Comparison of ENCODE assay signal across 18 mouse cellular contexts in the genomic region with DNA sequence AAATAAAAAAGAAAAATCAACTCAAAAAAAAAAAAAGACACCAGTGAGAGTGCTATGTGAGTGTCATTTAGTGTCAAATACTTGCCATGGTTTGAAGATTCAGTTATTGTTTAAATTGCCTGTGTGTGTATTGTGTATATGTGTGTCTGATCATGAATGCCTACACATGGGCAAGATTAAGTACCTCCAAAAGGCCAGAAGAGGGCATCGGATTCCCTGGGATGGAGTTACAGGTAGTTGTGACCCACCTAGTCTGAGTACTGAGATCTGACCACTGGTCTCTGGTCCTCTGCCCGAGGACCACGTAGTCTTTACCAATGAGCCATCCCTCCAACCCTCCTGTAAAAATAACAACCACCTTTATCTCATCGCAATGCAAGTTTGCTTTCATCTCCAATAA. TPM values are rescaled to one million over a fixed set of nuclear protein-coding genes. Genes with fewer than 3 reads are reported as not detected.
A peak's percentile ranks its signal among the peaks of the same experiment; 100 is the strongest.
DNase-seq lines count a peak whose midpoint lies in the region; ATAC-seq and TF ChIP-seq lines count a peak whose summit lies in the region.
"Had no signal": no experiment of that assay in that cellular context is flagged by ENCODE, and none has a peak within 500 bp of the region (broad histone marks: within the 10 kb centered on the region; RNA-seq: fewer than 3 reads in every experiment).

No protein-coding gene starts in this region.

- H3K4me3 ChIP-seq in intestine, postnatal 0 days (ENCODE audit: low read depth, low read length): no peak overlapping the region
- H3K4me3 ChIP-seq in intestine, embryonic 15.5 days (replicated peaks): no peak overlapping the region
- H3K4me3 ChIP-seq in lung, adult 2 months (replicated peaks; ENCODE audit: extremely low read depth, low read depth, low read length): no peak overlapping the region
- H3K4me3 ChIP-seq in ES-Bruce4 (ENCODE audit: low read depth, low read length): no peak overlapping the region
- no peak overlapping the region for H3K4me3 ChIP-seq in stomach, postnatal 0 days (ENCODE audit: low read depth, low read length)
- H3K4me3 ChIP-seq: forebrain, embryonic 12.5 days; limb, embryonic 10.5 days; midbrain, embryonic 15.5 days had no signal

- 93% methylated on average over 4 of the region's 4 CpGs for WGBS in intestine, postnatal 0 days
- WGBS in intestine, embryonic 15.5 days: 92% methylated on average over 4 of the region's 4 CpGs
- WGBS in lung, adult 2 months: 96% methylated on average over 4 of the region's 4 CpGs
- 94% methylated on average over 4 of the region's 4 CpGs for WGBS in stomach, postnatal 0 days

- TF ChIP-seq EP300 in ES-Bruce4 (IDR thresholded peaks at IDR 0.05; ENCODE audit: insufficient read depth, low read depth, low read length): no peak
- TF ChIP-seq EP300 in stomach, postnatal 0 days (optimal IDR thresholded peaks at IDR 0.05): no peak

- H3K9me3 ChIP-seq in intestine, postnatal 0 days (ENCODE audit: control insufficient read depth): no peaks in the 10 kb centered on the region
- H3K9me3 ChIP-seq in intestine, embryonic 15.5 days: no peaks in the 10 kb centered on the region
- H3K9me3 ChIP-seq in ES-Bruce4 (replicated peaks; ENCODE audit: control insufficient read depth, insufficient read depth, low read length, poor library complexity, severe bottlenecking): no peaks in the 10 kb centered on the region
- no peaks in the 10 kb centered on the region for H3K9me3 ChIP-seq in stomach, postnatal 0 days (ENCODE audit: control insufficient read depth, low read length)
- H3K9me3 ChIP-seq: forebrain, embryonic 12.5 days; limb, embryonic 10.5 days; midbrain, embryonic 15.5 days had no signal

- TF ChIP-seq POLR2A in lung, adult 2 months (IDR thresholded peaks at IDR 0.05; ENCODE audit: borderline replicate concordance, extremely low read depth, low read depth, low read length): no peak
- no peak for TF ChIP-seq POLR2A in ES-Bruce4 (IDR thresholded peaks at IDR 0.05; ENCODE audit: insufficient read depth, low read length)

- no peaks in the 10 kb centered on the region for H3K36me3 ChIP-seq in intestine, postnatal 0 days (ENCODE audit: control insufficient read depth, insufficient read depth)
- H3K36me3 ChIP-seq in intestine, embryonic 15.5 days: no peaks in the 10 kb centered on the region
- H3K36me3 ChIP-seq in ES-Bruce4 (ENCODE audit: control insufficient read depth, insufficient read depth, low read length, poor library complexity, severe bottlenecking): no peaks in the 10 kb centered on the region
- no peaks in the 10 kb centered on the region for H3K36me3 ChIP-seq in stomach, postnatal 0 days (ENCODE audit: control insufficient read depth, insufficient read depth, low read length)
- H3K36me3 ChIP-seq: forebrain, embryonic 12.5 days; limb, embryonic 10.5 days; midbrain, embryonic 15.5 days had no signal

- no peaks in the 10 kb centered on the region for H3K27me3 ChIP-seq in intestine, postnatal 0 days (replicated peaks; ENCODE audit: control insufficient read depth, insufficient read depth, low read length)
- no peaks in the 10 kb centered on the region for H3K27me3 ChIP-seq in intestine, embryonic 15.5 days (replicated peaks)
- H3K27me3 ChIP-seq in ES-Bruce4 (ENCODE audit: control insufficient read depth, insufficient read depth, low read length, poor library complexity, severe bottlenecking): no peaks in the 10 kb centered on the region
- no peaks in the 10 kb centered on the region for H3K27me3 ChIP-seq in stomach, postnatal 0 days (ENCODE audit: control insufficient read depth, insufficient read depth, low read length)
- H3K27me3 ChIP-seq: forebrain, embryonic 12.5 days; midbrain, embryonic 15.5 days had no signal

- TF ChIP-seq CTCF in intestine, postnatal 0 days (IDR thresholded peaks at IDR 0.05; ENCODE audit: low read depth): peak; percentile 36; the same call in 1 of the 2 replicates
- 0 out of 2 replicates have a peak, but pooled peaks have one; percentile 7 for TF ChIP-seq CTCF in lung, adult 2 months (IDR thresholded peaks at IDR 0.05; ENCODE audit: insufficient read depth, low read length)
- peak; percentile 22 for TF ChIP-seq CTCF in ES-Bruce4 (IDR thresholded peaks at IDR 0.05; ENCODE audit: low read depth, low read length)
- peak; percentile 42 for TF ChIP-seq CTCF in stomach, postnatal 0 days (IDR thresholded peaks at IDR 0.05; ENCODE audit: low read depth)

- no peak for ATAC-seq in intestine, postnatal 0 days
- ATAC-seq in intestine, embryonic 15.5 days: no peak
- ATAC-seq in stomach, postnatal 0 days (ENCODE audit: low FRiP score, low TSS enrichment): no peak
- ATAC-seq: hindbrain, embryonic 16.5 days; midbrain, embryonic 15.5 days had no signal

- H3K9ac ChIP-seq in intestine, postnatal 0 days (ENCODE audit: low read depth, low read length): no peak overlapping the region
- no peak overlapping the region for H3K9ac ChIP-seq in intestine, embryonic 15.5 days
- H3K9ac ChIP-seq in ES-Bruce4 (ENCODE audit: low read depth, poor library complexity, severe bottlenecking): no peak overlapping the region
- H3K9ac ChIP-seq in stomach, postnatal 0 days (ENCODE audit: low read length): no peak overlapping the region
- H3K9ac ChIP-seq: forebrain, embryonic 12.5 days; midbrain, embryonic 15.5 days had no signal

- DNase-seq in lung, adult 2 months: no peak
- DNase-seq in lung, postnatal 14 days: no peak
- no peak for DNase-seq in stomach, postnatal 0 days (ENCODE audit: low spot score)
- DNase-seq in heart, postnatal 4 days: no peak
- DNase-seq: adrenal gland, postnatal 10 days; cerebellum, adult 11-12 months; cerebellum, postnatal 25 days; kidney, adult 8-10 months; layer of hippocampus, postnatal 36 days; thymus, adult 18-20 months had no signal

- no peaks in the 10 kb centered on the region for H3K4me1 ChIP-seq in intestine, postnatal 0 days (replicated peaks; ENCODE audit: control insufficient read depth, insufficient read depth, low read length)
- 0 out of 2 replicates have a peak, but pooled peaks cover 2% of the 10 kb centered on the region for H3K4me1 ChIP-seq in intestine, embryonic 15.5 days (replicated peaks)
- H3K4me1 ChIP-seq in lung, adult 2 months (ENCODE audit: control insufficient read depth, insufficient read depth, low read length): peaks cover 12% of the 10 kb centered on the region
- no peaks in the 10 kb centered on the region for H3K4me1 ChIP-seq in ES-Bruce4 (ENCODE audit: control insufficient read depth, insufficient read depth, low read length)
- no peaks in the 10 kb centered on the region for H3K4me1 ChIP-seq in stomach, postnatal 0 days (replicated peaks; ENCODE audit: control insufficient read depth, insufficient read depth)
- H3K4me1 ChIP-seq: forebrain, embryonic 12.5 days; limb, embryonic 10.5 days; midbrain, embryonic 15.5 days had no signal

- no peak overlapping the region for H3K4me2 ChIP-seq in intestine, postnatal 0 days (replicated peaks; ENCODE audit: low read depth)
- no peak overlapping the region for H3K4me2 ChIP-seq in intestine, embryonic 15.5 days (replicated peaks)
- H3K4me2 ChIP-seq in stomach, postnatal 0 days (replicated peaks; ENCODE audit: low read depth): no peak overlapping the region
- H3K4me2 ChIP-seq: forebrain, embryonic 12.5 days; heart, embryonic 11.5 days; midbrain, embryonic 15.5 days had no signal

- H3K27ac ChIP-seq in intestine, postnatal 0 days (ENCODE audit: low read depth, low read length): no peak overlapping the region
- no peak overlapping the region for H3K27ac ChIP-seq in intestine, embryonic 15.5 days
- H3K27ac ChIP-seq in ES-Bruce4 (ENCODE audit: insufficient read depth, low read length): no peak overlapping the region
- H3K27ac ChIP-seq in stomach, postnatal 0 days (replicated peaks): no peak overlapping the region
- H3K27ac ChIP-seq: forebrain, embryonic 12.5 days; limb, embryonic 10.5 days; midbrain, embryonic 15.5 days had no signal

RNA-seq across cellular contexts. Expression of a gene that starts 7.3 kb away (rescaled TPM):
- 4.7 and 4.9 TPM in 2 replicates for polyA plus RNA-seq in intestine, postnatal 0 days (2015; fragmentation: Nextera tagmentation; extraction: Ambion mirVana)
- 6.8 and 8.3 TPM in 2 replicates for polyA plus RNA-seq in intestine, embryonic 15.5 days (2015; fragmentation: Nextera tagmentation; extraction: Ambion mirVana)
- polyA plus RNA-seq in lung, adult 2 months (2012; rRNA removed): 4.2 and 4.9 TPM in 2 replicates
- polyA plus RNA-seq in ES-Bruce4 (2011; ENCODE audit: insufficient read depth, insufficient read length, low read depth, missing spikeins): 1.5 and 1.8 TPM in 2 replicates
- 2.6 and 2.9 TPM in 2 replicates for polyA plus RNA-seq in stomach, postnatal 0 days (2015; fragmentation: Nextera tagmentation; extraction: Ambion mirVana)
- total RNA-seq in heart, postnatal 4 days (2021): 1 to 10 TPM; 6.2 to 6.8 TPM

RNA-seq across cellular contexts. Expression of a gene that starts 7.5 kb away (rescaled TPM):
- polyA plus RNA-seq in intestine, postnatal 0 days (2015; fragmentation: Nextera tagmentation; extraction: Ambion mirVana): 1.6 and 1.8 TPM in 2 replicates
- 3.4 and 4.0 TPM in 2 replicates for polyA plus RNA-seq in intestine, embryonic 15.5 days (2015; fragmentation: Nextera tagmentation; extraction: Ambion mirVana)
- 19.8 and 24.8 TPM in 2 replicates for polyA plus RNA-seq in lung, adult 2 months (2012; rRNA removed)
- 38.2 and 41.0 TPM in 2 replicates for polyA plus RNA-seq in ES-Bruce4 (2011; ENCODE audit: insufficient read depth, insufficient read length, low read depth, missing spikeins)
- polyA plus RNA-seq in stomach, postnatal 0 days (2015; fragmentation: Nextera tagmentation; extraction: Ambion mirVana): 1.6 and 1.8 TPM in 2 replicates
- 1 to 10 TPM; 4.8 to 5.1 TPM for total RNA-seq in heart, postnatal 4 days (2021)
